Mouse (Mus musculus): Measurements from ENCODE around the gene Rcn3. TPM values are rescaled to one million over a fixed set of nuclear protein-coding genes. Genes with fewer than 3 reads are reported as not detected.

Rcn3 gene
- total RNA-seq, 2 experiments from 2014 or later, result 7.2 to 20.2 TPM

GRCm38 (mm10) chr7:45076501-45076900 lies 15.5 kb downstream of the Rcn3 start:
- no peak overlapping the region for H3K4me3 ChIP-seq
- intact Hi-C loops (cut with DNase I), result no loop called here
- no peak for DNase-seq
- peak overlapping the region; percentile 88 for H3K27ac ChIP-seq
- no peak for TF ChIP-seq CTCF (IDR thresholded peaks at IDR 0.05)

DNA sequence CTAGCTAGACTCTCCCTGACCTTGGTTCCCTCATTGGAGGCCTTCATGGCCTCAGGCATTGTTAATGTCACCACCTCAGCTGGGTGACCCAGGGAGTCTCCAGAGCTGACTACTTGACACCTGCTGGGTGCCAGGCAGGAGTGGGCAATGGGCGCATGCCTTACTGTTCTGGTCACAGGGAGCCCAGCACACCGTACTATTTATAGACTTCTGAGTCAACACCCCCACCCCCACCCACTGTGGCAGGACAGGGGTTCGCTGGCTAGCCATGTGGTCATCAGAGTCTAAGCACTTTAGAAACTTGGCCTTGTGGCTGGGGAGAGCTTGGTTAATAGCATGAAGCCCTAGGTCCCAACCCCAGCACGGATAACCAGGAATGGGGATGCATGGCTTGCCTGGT lies 16.6 kb downstream of the Rcn3 start:
- intact Hi-C loops (cut with DNase I), result no loop called here
- DNase-seq, result peak; percentile 84

DNA sequence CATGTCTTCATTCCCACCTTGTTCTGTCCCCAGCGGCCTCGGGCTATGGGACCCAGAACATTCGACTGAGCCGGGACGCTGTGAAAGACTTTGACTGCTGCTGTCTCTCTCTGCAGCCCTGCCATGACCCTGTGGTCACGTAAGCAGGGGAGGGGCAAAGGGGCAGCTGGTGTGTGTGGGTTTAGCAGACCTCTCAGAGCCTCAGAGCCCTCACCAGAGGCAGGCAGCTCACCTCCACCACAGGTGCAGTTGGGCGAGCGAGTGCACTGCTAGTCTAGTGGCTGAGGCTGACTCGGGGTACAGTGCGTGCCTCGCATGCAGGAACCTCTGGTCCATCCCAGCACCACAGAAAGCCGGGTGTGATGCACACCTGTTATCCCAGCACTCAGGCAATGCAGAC lies 18.1 kb downstream of the Rcn3 start:
- peak overlapping the region; percentile 88 for H3K27ac ChIP-seq

More for the DNA sequence above, 16.6 kb downstream of the Rcn3 start:
- TF ChIP-seq CTCF (IDR thresholded peaks at IDR 0.05), result no peak
- H3K27ac ChIP-seq, result peak overlapping the region; percentile 88
- H3K4me3 ChIP-seq, result peak overlapping the region; percentile 45

DNA sequence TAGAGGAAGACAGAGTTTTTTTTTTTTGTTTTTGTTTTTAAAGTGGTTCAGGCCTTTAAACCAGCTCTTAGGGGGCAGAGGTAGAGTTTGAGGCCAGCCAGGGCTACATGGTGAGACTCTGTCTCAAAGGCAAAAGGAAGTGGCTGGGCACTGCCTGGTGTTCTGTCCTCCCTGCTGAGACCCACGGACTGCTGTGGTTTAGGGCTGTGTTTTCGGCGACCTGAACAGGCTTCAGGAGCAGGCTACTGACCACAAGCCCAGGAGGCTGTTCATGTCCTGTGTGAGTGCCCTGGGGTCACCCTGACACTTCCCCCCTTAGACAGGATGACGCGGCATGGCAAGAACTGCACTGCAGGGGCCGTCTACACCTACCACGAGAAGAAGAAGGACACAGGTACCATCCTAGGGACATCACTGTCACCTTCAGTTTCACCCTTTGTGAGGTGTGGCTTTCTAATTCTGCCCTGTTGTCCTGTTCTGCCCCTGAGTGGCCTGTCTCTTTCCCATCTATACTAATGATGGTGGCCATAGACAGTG lies 18.8 kb downstream of the Rcn3 start:
- Histone ChIP-seq H3K4me3 (no peak overlapping the region), H3K27ac (peak overlapping the region; percentile 88; the same call in 1 of the 2 replicates)
- no peak for DNase-seq
- no peak for TF ChIP-seq CTCF (IDR thresholded peaks at IDR 0.05)
- intact Hi-C loops (cut with DNase I), result no loop called here

More for the DNA sequence above, 18.1 kb downstream of the Rcn3 start:
- DNase-seq, result no peak
- intact Hi-C loops (cut with DNase I), result no loop called here
- no peak overlapping the region for H3K4me3 ChIP-seq
- TF ChIP-seq CTCF (IDR thresholded peaks at IDR 0.05), result no peak

- Histone ChIP-seq H3K4me3 (no peak overlapping the region), H3K27ac (no peak overlapping the region)
- no peak for DNase-seq
- peak; percentile 41 for TF ChIP-seq CTCF (IDR thresholded peaks at IDR 0.05)
- intact Hi-C loops (cut with DNase I), result no loop called here
Measured at GRCm38 (mm10) chr7:45072230-45072629, 19.8 kb downstream of the Rcn3 start.

DNA sequence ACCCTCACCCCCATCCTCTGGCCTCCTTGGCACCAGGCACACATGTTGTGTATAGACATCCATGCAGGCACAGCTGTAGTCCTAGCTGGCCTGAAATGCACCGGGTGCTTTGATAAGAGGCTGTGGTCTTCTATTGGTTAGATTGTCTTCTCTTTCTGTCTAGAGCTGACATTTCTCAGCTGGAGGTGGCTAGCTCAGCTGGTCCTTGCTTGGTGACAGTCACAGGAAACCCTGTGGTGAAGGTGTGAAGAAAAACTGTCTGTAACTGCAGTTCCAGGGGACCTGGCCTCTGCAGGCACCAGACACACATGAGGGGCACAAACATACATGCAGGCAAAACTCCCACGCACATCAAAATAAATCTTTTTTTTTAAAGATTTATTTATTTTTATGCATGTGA lies 22.4 kb downstream of the Rcn3 start:
- TF ChIP-seq CTCF (IDR thresholded peaks at IDR 0.05), result no peak
- no peak overlapping the region for H3K27ac ChIP-seq
- no peak for DNase-seq
- intact Hi-C loops (cut with DNase I), result loop anchor here (2.0 kb wide), 1 partner anchor 85 kb away; no protein-coding TSS in a partner anchor
- no peak overlapping the region for H3K4me3 ChIP-seq

DNA sequence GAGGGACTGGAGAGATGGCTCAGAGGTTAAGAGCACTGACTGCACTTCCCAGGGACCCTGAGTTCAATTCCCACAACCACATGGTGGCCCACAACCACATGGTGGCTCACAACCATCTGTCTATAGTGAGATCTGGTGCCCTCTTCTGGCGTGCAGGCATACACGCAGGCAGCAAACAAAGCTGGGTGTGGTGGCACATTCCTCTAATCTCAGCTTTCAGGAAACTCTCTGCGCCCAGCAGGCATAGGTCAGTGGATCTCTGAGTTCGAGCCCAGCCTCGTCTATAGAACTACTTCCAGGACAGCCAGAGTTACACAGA lies 24.1 kb downstream of the Rcn3 start:
- peak overlapping the region; percentile 44; the same call in 1 of the 2 replicates for H3K27ac ChIP-seq
- peak; percentile 80 for TF ChIP-seq CTCF (IDR thresholded peaks at IDR 0.05)
- no peak overlapping the region for H3K4me3 ChIP-seq
- intact Hi-C loops (cut with DNase I), result loop anchor here (2.0 kb wide), 1 partner anchor 83 kb away; no protein-coding TSS in a partner anchor
- DNase-seq, result peak; percentile 65

DNA sequence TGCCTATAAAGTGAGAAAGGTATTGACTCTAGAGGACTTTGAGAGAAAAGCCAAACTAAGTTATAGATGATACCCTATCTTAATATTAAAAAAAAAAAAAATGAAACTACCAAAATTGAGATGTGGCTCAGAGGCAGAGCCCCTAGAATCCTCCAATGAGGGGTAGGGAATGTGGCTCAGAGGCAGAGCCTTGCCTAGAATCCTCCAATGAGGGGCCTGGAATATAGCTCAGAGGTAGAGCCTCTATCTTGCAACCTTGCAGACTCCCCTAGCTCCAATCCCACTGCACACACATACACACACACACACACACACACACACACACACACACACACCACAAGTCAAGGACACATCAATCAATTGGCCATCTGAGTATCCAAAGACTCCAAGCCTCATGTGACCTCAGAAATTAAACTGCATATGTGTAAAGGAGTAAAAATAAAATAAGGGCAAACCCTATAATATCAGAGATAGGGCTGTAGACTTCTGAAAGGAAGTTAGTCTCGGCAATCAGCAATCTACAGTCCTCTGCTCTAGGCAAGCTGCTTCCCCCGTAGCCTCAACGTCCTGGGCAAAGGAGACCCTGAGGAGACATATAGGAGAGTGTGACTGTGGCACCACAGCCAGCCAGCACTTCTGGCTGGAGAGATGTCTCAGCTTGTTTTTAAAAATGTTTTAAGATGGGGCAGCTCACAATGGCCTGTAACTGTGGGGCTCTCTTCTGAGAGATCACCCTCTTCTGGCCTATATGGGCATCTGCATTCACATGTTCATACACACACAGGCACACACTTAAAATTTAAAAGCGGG lies 24.6 kb downstream of the Rcn3 start:
- intact Hi-C loops (cut with DNase I), result no loop called here
- TF ChIP-seq CTCF (IDR thresholded peaks at IDR 0.05), result no peak
- DNase-seq, result no peak
- H3K27ac ChIP-seq, result peak overlapping the region; percentile 4; the same call in 1 of the 2 replicates
- H3K4me3 ChIP-seq, result no peak overlapping the region

DNA sequence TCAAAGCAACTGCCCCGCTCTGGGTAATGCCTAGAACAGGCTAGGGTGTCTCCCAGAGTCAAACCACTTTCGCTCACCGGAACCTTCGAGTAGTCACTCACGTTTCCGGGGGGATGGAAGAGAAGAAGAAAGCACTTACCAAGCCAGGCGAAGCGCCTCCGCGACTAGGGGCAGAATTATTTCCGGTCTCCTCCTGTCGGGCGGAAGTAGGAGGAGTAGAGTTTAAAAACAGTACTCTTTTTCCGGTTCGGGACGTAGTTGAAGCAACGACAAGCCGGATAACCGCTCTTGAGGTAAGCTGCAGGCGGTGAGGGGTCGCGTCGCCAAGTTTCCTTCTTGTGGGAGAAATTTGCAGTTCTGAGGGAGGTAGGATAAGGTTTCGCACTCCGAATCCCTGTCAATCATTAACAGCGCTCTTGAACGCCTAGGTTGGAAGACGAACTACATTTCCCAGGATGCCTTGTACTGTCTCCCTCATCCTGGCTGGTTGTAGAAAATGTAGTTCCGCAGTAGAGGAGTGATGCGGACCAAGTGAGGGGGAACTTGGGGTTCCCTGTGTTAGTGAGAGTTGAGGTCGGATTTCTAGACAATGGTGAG lies 29.7 kb downstream of the Rcn3 start, which contains the start of the genes Nosip and Prrg2:
Gene Nosip (plus strand): TSS at position 191 of the 597 bp plus-strand sequence.
Gene Prrg2 (minus strand): TSS at position 439 of the 597 bp plus-strand sequence.
- peak within 1 kb of the TSS; percentile 93 for H3K27ac ChIP-seq
- peak; percentile 95 for DNase-seq
- peak within 1 kb of the TSS; percentile 82 for H3K4me3 ChIP-seq
- TF ChIP-seq CTCF (IDR thresholded peaks at IDR 0.05), result peak; percentile 45
- intact Hi-C loops (cut with DNase I), result no loop called here

DNA sequence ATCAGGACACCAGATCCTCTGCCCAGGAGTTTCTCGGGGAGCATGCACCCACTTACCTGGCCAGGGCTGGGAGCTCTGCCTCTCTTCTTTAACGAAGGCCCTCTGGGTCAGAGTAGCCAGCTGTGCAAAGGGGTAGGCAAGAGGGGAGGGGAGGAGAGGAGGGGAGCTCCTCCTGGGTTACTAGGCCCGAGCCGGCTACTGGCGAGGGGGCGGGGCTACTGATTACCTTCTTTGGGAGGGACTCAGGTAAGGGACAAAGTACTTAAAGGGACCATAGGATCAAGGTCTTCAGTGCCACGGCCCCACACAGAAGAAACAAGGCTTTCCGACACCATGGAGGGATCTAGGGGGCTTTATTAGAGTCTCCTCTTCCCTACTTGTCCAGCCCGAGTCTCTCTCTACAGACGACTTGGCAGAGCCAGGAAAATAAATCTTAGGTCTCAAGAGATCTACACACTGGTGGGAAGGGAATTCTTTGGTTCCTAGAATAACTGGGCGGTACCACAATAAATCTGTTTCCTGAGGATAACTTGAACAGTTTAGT lies 30.4 kb downstream of the Rcn3 start:
- Histone ChIP-seq H3K4me3 (peak overlapping the region; percentile 82), H3K27ac (peak overlapping the region; percentile 93)
- TF ChIP-seq CTCF (IDR thresholded peaks at IDR 0.05), result no peak
- peak; percentile 56 for DNase-seq
- intact Hi-C loops (cut with DNase I), result no loop called here

GRCm38 (mm10) chr7:45060632-45061122 lies 31.3 kb downstream of the Rcn3 start:
- intact Hi-C loops (cut with DNase I), result no loop called here
- H3K4me3 ChIP-seq, result no peak overlapping the region

More at GRCm38 (mm10) chr7:45060632-45061122, 31.3 kb downstream of the Rcn3 start:
- 0 out of 2 replicates have a peak overlapping the region, but pooled peaks have one; percentile 93 for H3K27ac ChIP-seq
- TF ChIP-seq CTCF (IDR thresholded peaks at IDR 0.05), result no peak
- DNase-seq, result no peak
